Mouse (Mus musculus): ENCODE measurements at regions not wholly inside any gene's neighbourhood (a gene's known extent, or its start where the extent isn't known, plus 50 kb on each side); places are given as distances from the start of the nearest gene placed in this dataset.

GRCm38 (mm10) chr1:35331602-35332339, 482.0 kb downstream of the Plekhb2 start:
- no peak for DNase-seq
- intact Hi-C loops (cut with DNase I) = no loop called here

DNA sequence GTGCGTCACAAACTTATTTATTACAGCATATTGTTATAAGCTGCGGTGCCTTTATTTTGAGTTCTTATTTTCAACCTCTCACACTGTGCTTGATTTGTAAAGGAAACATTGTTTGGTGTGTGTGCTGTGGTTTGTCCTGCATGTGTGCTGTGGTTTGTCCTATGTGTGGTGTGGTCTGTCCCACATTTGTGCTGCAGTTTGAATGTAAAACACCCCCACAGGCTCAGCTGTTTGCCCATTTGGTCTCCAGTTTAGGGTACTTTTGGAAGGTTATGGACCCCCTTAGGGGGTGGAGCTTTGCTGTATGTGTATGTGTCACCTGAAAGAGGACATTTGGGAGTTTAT, 482.5 kb downstream of the Plekhb2 start:
- no peak for DNase-seq
- intact Hi-C loops (cut with DNase I) = no loop called here

DNA sequence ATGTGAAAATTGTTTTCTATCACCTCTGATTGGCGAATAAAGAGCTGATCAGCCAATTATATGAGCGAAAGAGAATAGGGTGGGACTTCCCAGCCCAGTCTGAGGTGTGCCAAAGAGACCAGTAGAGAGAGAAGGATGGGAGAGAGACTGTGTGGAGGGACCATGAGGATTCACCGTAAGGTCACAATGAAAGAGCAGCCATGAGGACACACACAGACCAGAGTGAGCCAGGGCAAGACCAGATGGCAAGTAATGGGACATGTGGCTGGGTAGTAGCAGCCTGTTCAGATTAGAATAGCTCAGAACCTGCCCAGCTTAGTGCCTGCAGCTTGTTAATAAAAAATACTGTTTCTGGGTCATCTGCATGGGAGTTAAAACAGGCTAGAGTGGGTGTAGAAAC, 487.9 kb downstream of the Plekhb2 start:
- intact Hi-C loops (cut with DNase I) = no loop called here
- DNase-seq = no peak

DNA sequence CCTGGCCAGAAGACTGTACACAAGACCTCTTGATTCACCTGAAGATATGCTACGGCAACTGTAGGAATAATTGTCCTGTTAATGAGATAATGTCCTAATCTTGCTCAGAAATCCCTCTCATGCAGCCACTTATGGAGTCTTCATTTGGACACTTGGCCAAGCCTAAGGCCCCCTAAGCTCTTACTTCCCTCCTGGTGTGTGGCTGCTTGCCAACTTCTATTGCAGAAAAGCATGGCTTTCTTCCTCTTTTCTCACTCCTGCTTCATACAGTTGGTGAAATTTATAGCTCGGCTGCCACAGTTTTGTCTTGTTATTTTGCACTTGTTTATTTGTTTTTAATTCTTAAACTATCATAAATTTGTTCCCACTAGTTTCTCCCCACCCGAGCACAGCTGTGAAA, 488.4 kb downstream of the Plekhb2 start:
- intact Hi-C loops (cut with DNase I) = no loop called here
- DNase-seq = no peak

- DNase-seq = no peak
- intact Hi-C loops (cut with DNase I) = no loop called here
These were observed 494.8 kb downstream of the Plekhb2 start for GRCm38 (mm10) chr1:35344539-35344938.

DNA sequence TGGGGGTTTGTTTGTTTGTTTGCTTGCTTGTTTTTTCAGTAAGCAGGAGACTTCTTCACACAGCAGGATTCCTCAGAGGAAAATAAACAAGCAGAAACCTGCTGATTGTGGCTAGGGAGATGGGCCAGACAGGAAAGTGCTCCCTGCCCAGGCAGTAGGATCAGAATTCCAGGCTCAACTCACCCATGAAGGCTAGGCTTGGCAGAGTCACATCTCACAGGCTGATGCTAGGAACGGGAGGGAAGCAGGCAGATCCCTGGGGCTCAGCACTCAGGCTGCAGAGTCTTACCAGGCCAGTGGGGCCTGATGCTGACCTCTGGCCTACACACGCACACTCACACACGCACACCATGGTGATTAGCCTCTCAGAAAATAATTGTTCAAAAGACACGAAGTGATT, 498.5 kb downstream of the Plekhb2 start:
- no peak for DNase-seq
- intact Hi-C loops (cut with DNase I) = no loop called here

GRCm38 (mm10) chr1:35358981-35359380, 509.2 kb downstream of the Plekhb2 start:
- intact Hi-C loops (cut with DNase I) = no loop called here
- no peak for DNase-seq

DNA sequence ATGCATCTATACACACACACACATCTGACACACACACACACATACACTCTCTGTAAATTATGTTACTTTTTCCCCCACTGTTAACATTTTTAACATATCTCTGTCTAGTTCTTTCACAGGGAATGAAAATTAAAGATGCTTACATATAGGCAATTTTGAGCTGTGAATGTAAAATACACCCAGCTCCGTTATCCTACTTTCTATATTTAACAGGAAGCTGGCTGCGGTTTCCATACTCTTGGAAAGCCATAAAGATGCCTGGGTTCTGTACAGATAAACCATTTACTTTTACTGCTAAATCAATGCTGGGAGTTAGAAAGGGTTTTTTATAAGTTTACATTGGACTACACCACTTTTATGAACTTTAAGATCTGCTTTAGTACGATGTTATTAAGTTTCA, 511.7 kb downstream of the Plekhb2 start:
- no peak for DNase-seq
- intact Hi-C loops (cut with DNase I) = no loop called here

DNA sequence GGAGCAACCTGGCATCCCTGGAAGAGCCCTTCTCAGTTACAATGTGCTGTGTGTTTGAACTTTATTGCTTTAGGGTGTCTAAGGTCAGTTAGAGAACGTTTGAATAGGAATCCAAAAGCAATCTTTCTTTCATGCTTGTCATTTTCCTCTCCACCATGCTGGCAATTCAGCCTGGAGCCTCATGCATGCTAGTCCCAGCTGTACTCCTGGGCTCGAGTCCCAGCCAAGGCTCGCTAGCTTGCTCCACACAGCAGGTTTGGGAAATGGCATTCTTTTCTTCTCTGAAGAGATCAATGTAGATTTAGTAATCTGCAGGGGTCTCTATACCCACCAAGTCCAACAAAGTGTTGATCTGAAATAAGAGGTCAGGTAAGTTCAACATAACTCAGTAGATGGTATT, 513.1 kb downstream of the Plekhb2 start:
- intact Hi-C loops (cut with DNase I) = no loop called here
- no peak for DNase-seq

- intact Hi-C loops (cut with DNase I) = no loop called here
- DNase-seq = no peak
These were observed 516.8 kb downstream of the Plekhb2 start for GRCm38 (mm10) chr1:35366559-35366958.

DNA sequence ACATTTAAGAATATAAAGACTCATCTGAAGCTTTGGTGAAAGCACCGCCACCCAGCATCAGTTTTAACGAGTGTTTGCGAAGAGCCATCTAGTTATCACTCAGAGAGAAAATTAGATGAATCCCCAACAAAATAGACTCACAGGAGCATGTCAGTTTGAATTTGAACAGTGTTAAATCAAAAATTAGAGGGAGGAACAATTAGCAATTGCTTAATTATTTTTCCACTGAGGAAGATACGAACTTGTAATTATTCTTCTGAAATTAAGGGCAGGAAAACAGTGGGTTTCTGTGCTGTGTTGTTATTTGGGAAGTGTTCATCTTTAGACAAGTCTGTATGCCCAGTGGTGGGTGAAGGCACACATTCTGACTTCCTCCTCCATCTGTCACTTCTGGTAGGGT, 523.0 kb downstream of the Plekhb2 start:
- DNase-seq = no peak
- intact Hi-C loops (cut with DNase I) = no loop called here

GRCm38 (mm10) chr1:35380633-35381385, 531.0 kb downstream of the Plekhb2 start:
- intact Hi-C loops (cut with DNase I) = no loop called here
- no peak for DNase-seq

DNA sequence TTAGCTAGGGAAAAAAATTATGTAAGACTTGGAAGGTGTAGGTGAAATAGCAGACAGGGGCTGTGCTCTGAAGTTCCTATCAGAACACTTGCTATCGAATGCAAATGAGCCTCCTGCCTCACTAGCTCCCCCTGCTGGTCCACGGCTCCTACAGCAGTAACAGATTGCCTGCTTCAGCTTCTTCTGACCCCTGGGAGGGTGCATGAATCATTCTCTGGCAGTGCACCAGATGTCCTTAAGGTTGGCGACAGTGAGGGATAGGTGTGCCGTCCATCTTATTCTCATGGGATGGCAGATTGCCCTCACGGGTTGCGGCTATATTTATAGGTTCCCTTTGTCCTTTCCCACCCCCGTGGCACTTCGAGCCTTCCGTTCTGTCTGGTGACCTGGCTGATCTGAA, 535.7 kb downstream of the Plekhb2 start:
- DNase-seq = peak; percentile 40 to 49
- intact Hi-C loops (cut with DNase I) = loop anchor here (5.0 kb wide), 1 partner anchor 462 kb away; no protein-coding TSS in a partner anchor

DNA sequence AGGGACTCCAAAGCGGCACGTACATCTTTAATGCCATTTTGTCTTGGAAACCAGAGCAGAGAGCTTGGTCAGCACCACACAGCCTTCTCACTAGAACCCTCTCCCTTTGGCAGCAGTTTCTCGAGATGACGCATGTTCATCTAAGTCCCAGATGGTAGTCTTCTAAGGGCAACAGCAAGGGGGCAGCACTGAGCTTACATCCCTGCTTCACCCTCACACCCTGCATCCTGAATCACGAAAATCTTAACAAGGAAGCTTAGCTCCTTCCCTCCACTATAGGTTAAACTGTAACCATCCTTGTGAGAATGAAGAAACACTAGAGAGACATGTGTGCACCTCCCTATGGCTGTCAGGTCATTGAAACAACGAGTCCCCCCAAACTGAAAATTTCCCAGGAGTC, 538.4 kb downstream of the Plekhb2 start:
- intact Hi-C loops (cut with DNase I) = loop anchor here (5.0 kb wide), 1 partner anchor 459 kb away; no protein-coding TSS in a partner anchor
- no peak for DNase-seq

GRCm38 (mm10) chr1:35390371-35390770, 540.6 kb downstream of the Plekhb2 start:
- intact Hi-C loops (cut with DNase I) = no loop called here
- no peak for DNase-seq

GRCm38 (mm10) chr1:35390858-35391586, 541.2 kb downstream of the Plekhb2 start:
- intact Hi-C loops (cut with DNase I) = no loop called here
- DNase-seq = no peak

DNA sequence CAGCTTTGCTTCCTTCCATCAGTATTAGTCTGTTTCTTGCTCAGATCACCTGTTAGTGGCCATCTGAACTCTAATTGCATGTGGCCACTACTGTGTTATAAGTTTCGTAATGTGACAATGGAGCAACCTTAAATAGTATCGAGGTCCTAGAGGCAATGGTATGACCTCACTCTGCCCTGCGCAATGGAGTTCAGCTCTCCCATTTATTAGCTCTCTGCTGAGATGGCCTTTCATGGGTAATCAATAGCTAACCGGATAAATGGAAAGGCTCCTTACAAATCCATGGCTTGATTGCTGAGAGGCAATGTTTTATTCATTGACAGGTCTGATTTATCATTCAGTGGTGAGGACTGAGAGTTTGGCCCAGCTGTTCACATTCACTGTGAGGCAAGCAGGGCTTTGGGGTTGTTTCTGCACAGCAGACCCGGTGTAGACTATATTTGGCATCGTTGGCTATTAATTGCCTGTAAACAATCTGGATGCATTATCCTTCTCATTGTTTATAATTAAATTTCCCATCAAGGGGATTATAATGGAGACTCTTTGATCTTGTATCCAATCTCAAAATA, 543.9 kb downstream of the Plekhb2 start:
- intact Hi-C loops (cut with DNase I) = no loop called here
- DNase-seq = no peak

GRCm38 (mm10) chr1:35400674-35401359, 551.0 kb downstream of the Plekhb2 start:
- DNase-seq = no peak
- intact Hi-C loops (cut with DNase I) = no loop called here

- intact Hi-C loops (cut with DNase I) = no loop called here
- DNase-seq = no peak
These were observed 553.2 kb downstream of the Plekhb2 start for GRCm38 (mm10) chr1:35402995-35403394.

DNA sequence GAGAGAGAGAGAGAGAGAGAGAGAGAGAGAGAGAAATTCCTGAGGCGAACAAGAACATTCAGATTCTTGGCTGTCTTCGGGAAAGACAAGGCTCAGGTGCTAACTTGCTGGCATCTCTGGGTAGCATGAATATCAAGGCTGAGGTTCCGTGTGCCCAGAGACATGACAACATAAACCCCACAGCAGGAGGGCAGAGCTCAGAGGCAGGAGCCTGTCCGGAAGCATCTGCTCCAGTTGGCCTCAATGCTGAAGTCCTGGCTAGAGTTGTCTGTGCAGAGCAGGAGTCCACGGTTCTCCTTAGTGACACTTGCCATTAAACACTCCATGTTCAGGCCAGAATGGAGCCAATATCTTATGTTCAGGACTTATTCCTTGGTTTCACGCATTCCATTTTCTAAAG, 555.6 kb downstream of the Plekhb2 start:
- intact Hi-C loops (cut with DNase I) = no loop called here
- no peak for DNase-seq

DNA sequence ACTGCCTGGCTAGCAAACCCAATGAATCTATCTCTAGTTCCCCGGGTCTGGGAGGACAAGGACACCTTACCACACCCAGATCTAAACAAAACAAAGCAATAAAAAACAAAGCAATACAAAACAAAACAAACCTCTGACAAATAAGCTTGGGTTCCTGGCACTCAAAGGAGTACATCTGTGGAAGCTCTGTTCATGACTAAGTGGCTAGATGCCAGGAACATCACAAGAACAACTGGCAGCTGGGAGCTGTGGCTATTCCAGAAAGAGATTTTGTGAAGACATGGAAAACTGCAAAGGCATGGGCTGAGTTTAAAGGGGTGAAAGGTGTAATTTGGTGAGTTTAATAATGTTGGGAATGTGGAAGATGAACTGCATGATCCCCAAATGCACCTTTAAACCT, 565.9 kb downstream of the Plekhb2 start:
- intact Hi-C loops (cut with DNase I) = no loop called here
- DNase-seq = peak in 1 of 2 experiments; percentile 14
